Mouse (Mus musculus) C2C12 (cell line): ENCODE data around the gene Angptl2.

Experiments used
- CEBPB ChIP-seq: IDR thresholded peaks from one replicate; pipeline ENCODE4 v1.6.1; 2011; ENCODE audit warnings: low read depth, mild to moderate bottlenecking, control low read depth, moderate library complexity
- CTCF ChIP-seq: IDR thresholded peaks from one replicate; pipeline ENCODE4 v1.5.1; 2011; ENCODE audit not compliant: control insufficient read depth, insufficient read depth, insufficient read length
- MAX ChIP-seq: IDR thresholded peaks from one replicate; pipeline ENCODE4 v1.6.1; 2011; ENCODE audit warnings: mild to moderate bottlenecking, control low read depth
- MYOD1 ChIP-seq: IDR thresholded peaks from one replicate; pipeline ENCODE4 v1.6.1; 2011; ENCODE audit warnings: low read depth; ENCODE audit not compliant: control insufficient read depth, insufficient read length
- MYOG ChIP-seq: IDR thresholded peaks from one replicate; pipeline ENCODE4 v1.6.1; 2011; ENCODE audit not compliant: control insufficient read depth, insufficient read length; ENCODE audit errors: extremely low read depth

DNA sequence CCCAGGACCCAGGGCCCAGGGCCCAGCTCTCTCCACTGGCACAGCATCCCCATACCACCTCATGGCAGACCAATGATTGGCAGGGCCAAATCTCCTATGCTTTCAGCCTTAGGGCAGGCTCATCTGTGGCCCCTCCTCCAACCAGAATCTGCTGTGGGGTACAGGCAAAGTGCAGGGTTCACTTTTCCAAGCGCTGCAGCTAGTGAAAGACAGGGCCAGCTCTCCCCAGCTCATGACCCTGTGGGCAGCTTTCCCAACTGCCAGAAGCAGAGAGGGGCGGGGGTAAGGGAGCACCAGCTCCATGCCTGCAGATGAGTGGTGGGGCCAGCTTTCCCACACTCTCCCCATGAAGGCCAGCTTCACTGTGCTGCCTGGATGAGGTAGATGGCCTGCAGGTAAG is 5.0 kb upstream of the Angptl2 start:
- TF ChIP-seq MAX: no peak
- no peak for TF ChIP-seq CTCF
- no peak for TF ChIP-seq MYOD1
- no peak for TF ChIP-seq CEBPB
- TF ChIP-seq MYOG: no peak
